Mouse (Mus musculus): Measurements from ENCODE around the gene Vmo1.
A peak's percentile ranks its signal among the peaks of the same experiment; 100 is the strongest.
"Not testable (repeated sequence)": the region's sequence is repeated elsewhere in the genome, so short reads cannot be mapped to it uniquely, and the experiment has no call there.

Vmo1 gene

DNA sequence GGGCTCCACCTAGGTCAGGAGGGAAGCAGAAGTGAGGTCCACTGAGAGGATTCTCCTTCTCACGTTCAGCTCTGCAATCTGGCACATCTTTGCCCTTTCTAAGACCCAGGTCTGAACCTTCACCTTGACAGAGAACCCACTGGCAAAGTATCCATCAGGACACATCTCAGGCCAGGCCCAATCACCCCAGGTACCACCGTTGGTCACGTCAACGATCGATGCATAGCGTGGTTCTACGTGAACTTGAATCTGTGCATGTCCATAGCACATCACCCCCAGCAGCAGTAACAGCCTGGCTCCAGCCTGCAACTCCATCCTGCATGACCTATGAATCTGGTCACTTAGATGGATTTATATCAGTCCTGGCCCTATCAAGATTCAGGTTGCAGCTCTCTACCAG lies at the start of gene Vmo1:
Vmo1 (minus strand) TSS at position 329 of the 400 bp plus-strand sequence.
- no peak for DNase-seq (ENCODE audit: low read depth, low spot score)

DNA sequence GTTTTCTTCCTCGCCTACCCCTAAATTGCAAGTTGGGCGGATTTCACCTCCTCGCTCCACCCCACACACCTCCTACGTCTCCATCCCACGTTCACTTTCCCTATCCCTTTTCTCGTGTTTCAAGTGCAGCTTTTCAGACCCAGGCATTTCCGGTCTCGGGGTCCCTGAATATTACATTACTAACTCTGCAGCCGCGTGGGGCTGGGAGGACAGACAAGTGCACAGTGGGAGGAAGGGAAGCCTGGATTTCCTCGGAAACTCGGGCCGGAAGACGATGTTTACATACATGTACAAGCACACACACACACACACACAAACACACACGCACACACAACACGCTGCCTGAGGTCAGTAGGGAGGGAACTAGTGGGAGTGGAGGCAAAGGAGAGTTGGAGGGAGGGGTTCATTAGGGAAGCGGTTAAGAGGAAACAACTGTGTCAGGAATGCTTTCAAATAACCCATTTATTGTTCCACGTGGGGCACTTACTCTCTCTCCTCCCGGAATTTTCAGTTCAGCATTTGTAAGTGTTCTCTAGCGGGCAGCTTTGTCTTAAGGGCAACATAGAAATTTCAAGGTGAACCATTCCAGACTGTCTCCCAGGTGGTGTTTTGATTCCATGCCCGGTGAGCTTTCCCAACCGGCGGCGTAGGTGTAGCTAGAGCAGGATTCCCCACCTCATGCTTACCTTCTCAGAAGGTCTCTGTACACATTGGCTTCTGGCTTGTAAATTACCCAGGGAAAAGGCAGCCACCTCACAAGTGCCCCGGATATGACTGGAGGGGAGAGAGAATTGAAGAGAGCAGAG lies 49.3 kb upstream of the Vmo1 start:
- peak; percentile 46 for DNase-seq (ENCODE audit: low read depth, low spot score)

DNA sequence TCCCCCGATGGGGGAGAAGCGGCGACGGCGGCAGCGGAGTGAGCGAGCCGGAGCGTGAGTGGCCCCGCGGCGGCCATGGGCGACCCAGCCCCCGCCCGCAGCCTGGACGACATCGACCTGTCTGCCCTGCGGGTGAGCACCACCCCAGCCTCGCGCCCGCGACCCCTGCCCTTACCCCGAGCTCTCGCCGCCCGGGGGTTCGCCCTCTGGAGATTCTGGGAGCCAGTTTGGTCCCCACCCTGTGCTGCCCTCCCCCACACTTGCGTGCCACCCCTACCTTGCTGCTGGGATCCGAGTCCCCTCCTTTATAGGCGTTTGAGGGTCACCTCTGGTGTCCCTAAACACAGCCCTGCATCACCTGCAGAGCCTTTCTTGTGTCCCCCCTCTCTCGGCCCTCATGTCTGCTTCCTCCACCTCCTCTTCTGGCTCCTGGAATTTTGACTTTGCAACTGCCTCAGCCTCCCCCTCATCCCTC lies 48.6 kb upstream of the Vmo1 start:
- DNase-seq (ENCODE audit: low read depth, low spot score), result no peak

DNA sequence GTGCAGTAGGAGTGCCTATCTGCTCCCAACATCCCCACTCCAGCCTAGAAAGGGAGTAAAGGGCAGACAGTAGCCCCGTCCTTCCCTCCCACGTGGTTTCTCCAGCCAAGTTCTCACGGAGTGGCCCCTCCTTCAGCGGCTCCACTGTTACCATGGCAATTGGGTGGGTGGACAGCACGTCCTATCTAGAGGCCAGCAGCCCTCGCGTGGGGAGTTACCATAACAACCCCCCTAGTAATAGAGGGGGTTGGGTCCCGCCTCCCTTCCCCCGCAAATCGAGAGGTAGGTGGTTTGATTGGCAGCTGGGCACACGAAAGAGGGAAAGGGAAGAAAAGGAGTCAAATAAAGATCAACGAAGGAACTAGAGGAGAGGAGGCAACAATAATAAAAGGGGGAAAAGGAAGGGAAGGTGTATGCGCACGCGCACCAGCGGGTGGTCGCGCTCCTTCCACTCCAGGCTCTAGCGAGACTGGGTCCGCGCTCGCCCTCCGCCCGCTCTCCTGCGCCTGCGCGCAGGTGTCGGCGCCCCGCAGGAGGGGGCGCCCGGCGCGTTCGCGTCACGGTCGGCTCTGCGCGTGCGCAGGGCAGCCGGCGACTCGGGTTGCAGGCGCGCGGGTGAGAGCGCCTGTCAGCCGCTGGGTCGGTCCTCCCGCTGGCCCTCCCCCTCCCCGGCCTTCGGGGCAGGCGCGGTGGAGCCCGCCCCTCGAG lies 48.0 kb upstream of the Vmo1 start, which contains the start of gene Mink1:
Mink1 (plus strand) TSS at position 595 of the 708 bp plus-strand sequence.
- DNase-seq (ENCODE audit: low read depth, low spot score), result peak; percentile 95

DNA sequence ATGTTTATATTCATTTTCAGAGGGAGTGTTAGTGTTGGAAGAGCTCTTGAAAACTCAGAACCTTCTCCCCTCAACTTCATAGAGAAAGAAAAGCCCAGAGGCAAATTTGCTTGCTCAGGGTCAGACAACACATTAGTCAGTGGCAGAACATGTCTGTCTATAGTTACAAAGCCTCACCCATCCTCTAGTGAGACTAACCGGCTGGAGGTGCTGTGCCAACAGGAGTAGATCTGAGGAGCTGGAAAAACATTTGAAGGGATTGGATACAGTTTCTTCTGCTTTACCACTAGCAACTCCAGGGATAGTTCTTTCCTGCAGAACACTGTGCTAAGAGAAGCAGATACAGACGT lies 47.5 kb upstream of the Vmo1 start:
- DNase-seq (ENCODE audit: low read depth, low spot score), result no peak

DNA sequence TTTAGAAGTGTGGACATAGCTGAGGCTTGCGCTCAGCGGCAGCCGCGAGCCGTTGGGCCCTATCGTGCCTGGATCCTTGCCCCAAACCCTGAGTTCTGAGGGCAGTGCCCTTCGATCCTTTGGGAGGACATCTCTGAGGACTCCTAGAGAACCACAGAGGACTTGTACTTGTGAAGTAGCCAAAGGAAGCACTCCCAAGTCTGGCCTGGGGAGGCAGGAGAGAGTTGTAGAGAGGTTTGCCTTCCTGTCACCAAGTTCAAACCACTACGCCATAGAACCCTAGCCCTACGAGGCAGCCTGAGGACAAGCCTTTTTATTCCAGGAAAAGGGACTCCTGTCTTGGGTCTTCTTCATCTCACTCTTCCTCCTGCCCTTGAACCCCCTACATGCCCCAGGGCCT lies 43.1 kb upstream of the Vmo1 start:
- DNase-seq (ENCODE audit: low read depth, low spot score), result peak; percentile 63

DNA sequence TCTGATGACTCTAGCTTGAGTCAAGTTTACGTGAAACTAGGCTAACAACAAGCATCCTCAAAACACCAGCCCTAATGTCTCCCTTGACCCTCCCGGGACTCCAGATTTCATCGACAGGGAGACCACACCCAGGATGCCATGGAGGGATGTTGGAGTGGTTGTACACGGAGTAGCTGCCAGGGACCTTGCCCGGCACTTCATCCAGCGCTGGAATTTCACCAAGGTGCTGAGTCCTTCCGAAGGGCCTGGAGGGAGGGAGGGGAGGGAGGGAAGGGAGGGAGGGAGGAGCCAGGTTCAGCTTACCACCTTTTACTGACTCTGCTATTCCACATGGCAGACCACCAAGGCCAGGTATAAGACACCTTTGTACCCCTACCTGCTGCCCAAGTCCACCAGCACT lies 39.5 kb upstream of the Vmo1 start:
- no peak for DNase-seq (ENCODE audit: low read depth, low spot score)

DNA sequence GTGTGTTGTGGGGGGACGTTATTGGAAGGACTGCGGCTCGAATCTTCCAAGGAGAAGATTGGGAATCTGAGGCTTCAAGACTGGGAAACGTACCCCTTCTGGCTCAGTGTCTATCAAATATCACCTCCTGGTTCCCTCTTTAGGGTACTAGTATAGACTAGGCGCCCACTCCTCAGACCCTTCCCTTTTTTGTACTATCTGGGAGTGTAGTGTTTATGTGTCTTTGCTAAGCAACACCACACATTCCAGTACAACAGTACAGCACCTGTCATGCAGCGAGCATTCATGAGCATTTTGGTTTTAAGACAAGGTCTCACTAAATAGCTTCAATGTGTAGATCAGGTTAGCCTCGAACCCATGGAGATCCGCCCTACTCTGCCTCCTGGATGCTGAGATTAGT lies 37.1 kb upstream of the Vmo1 start:
- no peak for DNase-seq (ENCODE audit: low read depth, low spot score)

DNA sequence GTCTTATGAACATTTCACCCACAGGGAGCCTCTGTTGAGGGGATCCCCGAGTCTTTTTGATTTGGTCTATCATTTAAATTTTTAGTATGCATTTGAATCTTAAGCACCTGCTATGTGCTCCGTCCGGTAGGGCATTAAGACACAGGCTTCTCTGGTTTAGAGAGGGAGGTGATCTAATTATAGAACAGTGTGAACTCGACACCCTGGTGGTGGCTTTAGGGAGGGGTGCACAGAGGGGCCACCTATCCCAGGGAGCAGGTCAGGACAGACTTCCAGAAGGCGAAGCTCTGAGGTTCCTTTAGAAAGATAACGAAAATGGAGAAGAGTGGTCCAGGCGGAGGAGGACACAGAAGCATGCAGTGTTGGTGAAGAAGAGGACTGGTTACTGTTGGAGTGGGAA lies 30.1 kb upstream of the Vmo1 start:
- DNase-seq (ENCODE audit: low read depth, low spot score), result no peak

DNA sequence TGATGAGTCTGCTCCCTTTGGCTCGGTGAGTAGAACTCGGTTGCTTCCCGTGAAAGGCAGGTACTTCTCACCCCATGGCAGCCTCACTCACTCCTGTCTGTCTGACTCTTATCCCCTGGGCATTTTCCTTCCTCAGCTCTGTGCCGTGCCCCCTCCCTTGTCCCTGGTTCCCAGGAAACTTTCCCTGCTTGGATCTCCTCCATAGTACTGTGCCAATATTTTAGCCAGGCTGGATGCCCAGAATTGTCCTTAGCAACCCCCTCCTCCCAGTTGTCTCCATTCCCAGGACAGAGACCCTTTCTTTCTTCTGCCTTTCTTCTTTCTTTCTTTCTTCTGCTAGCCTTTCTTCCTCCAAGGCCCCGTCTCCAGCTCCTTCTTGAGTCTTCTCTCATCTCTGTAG lies 27.0 kb upstream of the Vmo1 start:
- DNase-seq (ENCODE audit: low read depth, low spot score), result no peak

DNA sequence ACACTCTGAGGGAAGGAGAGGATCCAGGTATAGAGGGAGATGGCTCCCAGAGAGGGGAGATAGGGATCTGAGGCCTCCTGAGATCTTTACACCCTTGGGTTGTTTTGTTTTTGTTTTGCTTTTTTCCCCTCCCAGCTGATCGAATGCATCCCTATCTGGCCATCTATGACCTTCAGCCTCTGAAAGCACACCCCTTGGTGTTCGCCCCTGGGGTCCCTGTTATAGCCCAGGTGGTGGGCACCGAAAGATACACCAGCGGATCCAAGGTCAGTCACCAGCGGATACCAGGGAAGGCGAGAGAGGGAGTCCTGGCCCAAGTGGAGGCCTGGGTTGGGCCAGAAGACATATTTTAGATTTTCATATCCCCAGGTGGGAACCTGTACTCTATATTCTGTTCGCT lies 26.5 kb upstream of the Vmo1 start:
- no peak for DNase-seq (ENCODE audit: low read depth, low spot score)

DNA sequence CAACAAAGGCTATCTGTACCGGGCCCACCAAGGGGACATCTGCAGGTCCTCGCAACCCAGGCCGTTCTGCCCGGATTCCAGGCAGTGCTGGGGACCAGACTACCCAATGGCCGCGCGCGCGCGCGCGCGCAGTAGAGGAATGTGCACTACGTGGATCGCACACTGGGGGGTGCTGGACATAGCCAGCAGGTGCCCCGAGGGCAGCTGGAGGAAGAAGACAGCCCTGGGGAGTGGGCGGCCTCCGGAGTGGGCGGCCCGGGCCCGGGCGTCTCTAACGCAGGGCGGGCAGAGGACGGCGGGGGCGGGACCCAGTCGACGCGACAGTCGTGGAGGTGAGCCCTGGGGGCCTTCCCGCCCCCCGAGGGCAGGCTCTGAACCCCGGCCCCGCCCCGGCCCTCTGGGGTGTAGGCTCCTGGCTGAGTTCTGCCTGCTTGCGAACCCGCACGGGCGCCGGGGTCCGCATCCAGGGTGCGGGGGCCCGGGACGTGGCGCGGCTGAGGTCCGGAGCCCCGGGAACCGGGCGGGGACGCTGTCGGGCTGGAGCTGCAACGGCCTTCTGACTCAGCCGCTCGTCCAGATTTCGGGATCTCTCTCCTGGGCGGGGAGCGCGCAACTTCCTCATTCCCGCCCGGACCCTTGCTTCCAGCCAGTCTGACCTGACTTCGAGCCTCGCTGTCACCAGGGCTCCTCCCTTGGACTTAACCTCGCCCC lies 25.6 kb upstream of the Vmo1 start, which contains the start of gene Pld2:
Pld2 (plus strand) TSS at position 188 of the 711 bp plus-strand sequence.
- DNase-seq (ENCODE audit: low read depth, low spot score), result peak; percentile 92

DNA sequence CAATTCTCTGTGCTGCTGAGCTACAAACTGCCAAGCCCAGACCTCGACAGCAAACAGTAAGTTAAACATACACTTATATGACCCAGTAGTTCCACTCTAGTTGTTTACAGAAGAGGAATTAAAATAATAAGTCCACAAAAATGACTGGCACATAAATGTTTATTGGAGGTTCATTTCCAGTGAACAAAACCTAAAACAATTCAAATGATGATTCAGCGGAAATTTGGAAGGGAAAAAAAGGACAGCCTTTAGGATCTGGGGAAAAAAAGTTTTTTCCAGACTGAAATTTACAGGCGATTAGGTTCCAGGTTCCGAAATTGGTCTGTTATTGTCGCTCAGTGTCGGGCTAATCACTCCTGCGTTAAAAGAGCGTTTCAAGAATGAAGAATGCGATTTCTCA lies 25.0 kb upstream of the Vmo1 start:
- DNase-seq (ENCODE audit: low read depth, low spot score), result no peak

DNA sequence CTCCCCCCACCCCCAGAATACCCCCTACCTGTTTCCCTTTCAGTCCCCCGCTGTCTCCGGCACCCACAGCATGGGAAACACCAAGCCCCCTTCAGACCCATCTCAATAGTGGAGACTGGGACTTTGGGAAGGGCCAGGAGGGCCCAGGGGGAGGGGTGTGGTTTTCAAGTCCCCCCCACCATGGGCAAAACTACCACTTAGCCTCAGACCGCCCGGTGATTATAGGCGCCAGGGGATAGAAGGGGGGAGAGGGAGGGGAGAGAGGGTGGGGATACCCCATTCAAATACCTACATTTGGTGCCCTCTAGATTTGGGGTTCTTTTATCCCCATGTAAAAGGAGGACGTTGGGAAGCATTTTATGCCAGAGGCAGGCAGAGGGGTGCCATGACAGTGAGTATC lies 18.4 kb upstream of the Vmo1 start, which contains the start of gene Gm40193:
Gm40193 (minus strand) TSS at position 101 of the 400 bp plus-strand sequence.
- DNase-seq (ENCODE audit: low read depth, low spot score), result no peak

DNA sequence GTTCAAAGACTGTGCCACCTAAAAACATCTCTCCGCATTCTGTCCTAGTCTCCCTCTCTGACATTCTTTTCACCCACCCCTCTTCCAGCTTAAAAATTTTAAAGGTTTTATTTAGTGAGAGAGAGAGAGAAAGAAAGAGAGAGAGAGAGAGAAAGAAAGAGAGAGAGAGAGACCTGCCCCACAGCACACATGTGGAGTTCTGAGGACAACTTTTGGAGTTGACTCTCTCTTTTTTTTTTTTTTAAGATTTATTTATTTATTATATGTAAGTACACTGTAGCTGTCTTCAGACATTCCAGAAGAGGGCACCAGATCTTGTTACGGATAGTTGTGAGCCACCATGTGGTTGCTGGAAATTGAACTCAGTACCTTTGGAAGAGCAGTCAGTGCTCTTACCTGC lies 16.6 kb upstream of the Vmo1 start:
- DNase-seq (ENCODE audit: low read depth, low spot score), result not testable (repeated sequence)

DNA sequence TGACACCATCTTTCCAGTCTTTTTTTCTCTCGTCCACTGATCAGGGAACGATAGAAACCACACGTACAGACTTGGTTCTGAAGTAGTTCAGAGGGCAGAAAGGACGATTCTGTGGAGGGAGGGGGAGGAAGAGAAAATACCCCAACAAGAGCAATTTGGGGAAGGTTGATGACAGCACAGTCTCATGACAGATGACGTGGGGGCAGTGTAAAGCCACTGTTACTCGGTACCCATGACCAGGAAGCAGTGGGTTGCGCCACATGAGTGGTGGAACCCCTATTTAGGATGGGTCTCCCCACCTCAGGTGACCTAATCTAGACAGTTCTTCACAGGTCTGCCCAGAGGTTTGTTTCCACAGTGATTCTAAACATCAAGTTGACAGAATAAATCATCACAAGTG lies 14.2 kb upstream of the Vmo1 start:
- no peak for DNase-seq (ENCODE audit: low read depth, low spot score)

DNA sequence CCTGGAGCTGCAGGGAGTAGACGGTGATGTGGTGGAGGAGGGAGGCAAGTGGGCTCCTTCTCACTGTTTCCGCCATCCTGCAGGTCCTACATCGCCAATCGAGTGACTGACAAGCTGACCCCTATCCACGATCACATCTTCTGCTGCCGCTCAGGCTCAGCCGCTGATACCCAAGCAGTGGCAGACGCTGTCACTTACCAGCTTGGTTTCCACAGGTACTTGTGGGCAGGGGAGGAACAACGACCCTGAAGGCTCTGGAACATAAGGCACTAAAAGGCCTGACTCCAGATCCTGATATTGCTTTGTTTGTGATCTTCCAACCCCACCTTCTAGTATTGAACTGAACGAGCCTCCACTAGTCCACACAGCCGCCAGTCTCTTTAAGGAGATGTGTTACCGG lies 11.8 kb upstream of the Vmo1 start:
- no peak for DNase-seq (ENCODE audit: low read depth, low spot score)

DNA sequence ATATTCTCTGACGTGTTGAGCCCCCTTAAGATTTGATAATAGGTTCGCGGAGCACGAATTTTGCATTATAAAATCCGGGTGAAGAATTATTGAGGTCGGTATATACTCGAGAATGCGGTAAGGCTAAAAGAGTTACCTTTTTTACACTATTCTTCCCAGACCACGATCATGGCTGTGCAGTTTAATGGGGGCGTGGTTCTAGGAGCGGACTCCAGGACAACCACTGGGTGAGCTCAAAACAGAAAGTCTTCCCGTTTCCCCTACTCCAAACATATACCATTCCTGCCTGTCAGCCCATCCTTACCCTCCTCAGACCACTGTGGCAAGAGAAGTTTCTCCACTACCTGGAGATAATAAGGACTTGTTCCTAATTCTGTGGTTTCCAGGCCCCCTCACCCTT lies 11.3 kb upstream of the Vmo1 start:
- peak; percentile 42 for DNase-seq (ENCODE audit: low read depth, low spot score)

DNA sequence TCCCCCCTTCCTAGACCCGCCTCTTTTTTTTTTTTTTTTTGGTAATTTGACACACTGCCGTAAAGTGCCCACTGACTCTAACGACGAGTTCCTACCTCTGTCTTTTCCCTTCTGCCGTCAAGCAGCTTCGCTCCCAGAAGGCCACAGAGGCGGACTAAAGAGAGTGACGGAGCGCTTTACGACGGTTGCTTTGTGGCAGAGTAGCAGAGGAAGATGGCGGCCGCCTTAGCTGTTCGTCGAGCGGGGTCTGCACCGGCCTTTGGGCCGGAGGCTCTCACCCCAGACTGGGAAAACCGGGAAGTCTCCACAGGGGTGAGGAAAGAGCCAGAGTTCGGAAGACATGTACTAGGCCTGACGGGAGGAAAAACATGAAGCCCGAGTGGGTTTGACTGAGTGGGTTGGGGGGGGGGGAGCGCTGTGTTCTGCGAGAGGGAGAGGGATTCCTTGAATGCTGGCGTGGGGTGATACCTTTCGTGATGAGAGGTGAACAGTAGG lies 10.8 kb upstream of the Vmo1 start, which contains the start of gene Psmb6:
Psmb6 (plus strand) TSS at position 184 of the 495 bp plus-strand sequence.
- DNase-seq (ENCODE audit: low read depth, low spot score), result peak; percentile 98

DNA sequence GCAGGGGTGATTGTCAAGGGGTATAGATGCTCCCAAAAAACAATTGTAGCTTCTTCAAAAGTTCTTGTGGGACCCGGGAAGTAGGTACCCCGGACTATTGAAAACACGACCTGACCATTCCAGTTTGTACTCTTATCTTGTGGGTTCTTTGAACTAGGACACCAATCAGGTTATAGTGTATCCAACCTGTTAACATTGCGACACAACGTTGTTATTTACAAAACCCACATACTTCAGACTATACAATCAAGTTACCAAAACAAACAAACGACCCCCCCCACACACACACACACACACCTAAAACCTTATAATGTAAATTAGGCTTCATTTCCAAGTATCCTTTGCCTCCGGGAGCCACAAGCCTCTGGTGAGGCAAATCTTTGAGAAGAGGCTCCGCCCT lies 10.4 kb upstream of the Vmo1 start:
- no peak for DNase-seq (ENCODE audit: low read depth, low spot score)

DNA sequence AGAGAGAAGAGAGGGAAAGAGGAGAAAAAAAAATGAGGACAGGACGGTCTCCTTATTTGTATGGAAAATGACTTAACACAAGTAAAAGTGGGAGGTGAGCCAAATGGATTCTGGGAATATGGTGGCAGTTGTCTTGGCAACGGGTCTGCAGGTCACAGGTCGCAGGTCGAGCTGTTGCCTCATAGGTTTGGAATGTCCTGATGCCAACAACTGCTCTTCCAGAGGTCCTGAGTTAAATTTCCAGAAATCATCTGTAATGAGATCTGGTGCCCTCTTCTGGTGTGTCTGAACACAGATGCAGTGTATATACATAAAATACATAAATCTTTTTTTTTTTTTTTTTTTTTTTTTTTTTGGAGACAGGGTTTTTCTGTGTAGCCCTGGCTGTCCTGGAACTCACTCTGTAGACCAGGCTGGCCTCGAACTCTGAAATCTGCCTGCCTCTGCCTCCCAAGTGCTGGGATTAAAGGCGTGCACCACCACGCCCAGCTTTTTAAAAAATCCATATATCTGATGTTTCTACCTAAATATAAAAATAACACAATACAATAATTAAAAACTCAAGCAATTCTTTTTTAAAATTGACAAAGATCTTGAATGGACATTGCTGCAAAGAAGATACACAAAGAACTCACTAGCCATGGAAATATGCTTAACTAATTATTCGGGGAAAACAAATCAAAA lies 9.0 kb upstream of the Vmo1 start:
- peak; percentile 84 for DNase-seq (ENCODE audit: low read depth, low spot score)
